Mouse (Mus musculus) spleen, adult 2 months (tissue): ENCODE measurements around the gene Rnf40. TPM values are rescaled to one million over a fixed set of nuclear protein-coding genes. Genes with fewer than 3 reads are reported as not detected.

Experiments used
- DNase-seq, 2 experiments: peaks; one replicate each; pipeline versions ENCODE4 v3.0.0 to v3.0.0-alpha.2; 2012 to 2021; ENCODE audit warnings: low spot score in 2 of 2, low read depth in 1 of 2
- H3K27ac ChIP-seq: fragments of 200-500 bp; 2 replicates; pipeline ENCODE4 v1.5.1; 2012; ENCODE audit warnings: low read length, inconsistent platforms; ENCODE audit not compliant: insufficient read depth
- H3K27me3 ChIP-seq: fragments of 200-500 bp; 2 replicates; pipeline ENCODE4 v1.6.1; 2012; ENCODE audit warnings: mild to moderate bottlenecking, moderate library complexity, low read length, inconsistent platforms; ENCODE audit not compliant: control insufficient read depth, insufficient read depth
- H3K36me3 ChIP-seq: fragments of 200-500 bp; 2 replicates; pipeline ENCODE4 v1.6.1; 2012; ENCODE audit warnings: mild to moderate bottlenecking, low read length, inconsistent platforms; ENCODE audit not compliant: control insufficient read depth, insufficient read depth
- H3K4me1 ChIP-seq: fragments of 200-500 bp; 2 replicates; pipeline ENCODE4 v1.6.1; 2011; ENCODE audit warnings: inconsistent platforms; ENCODE audit not compliant: control insufficient read depth, insufficient read depth, insufficient read length
- H3K4me3 ChIP-seq: fragments of 200-500 bp; 2 replicates; pipeline ENCODE4 v1.5.1; 2011; ENCODE audit warnings: mild to moderate bottlenecking, inconsistent platforms; ENCODE audit not compliant: insufficient read depth, insufficient read length; ENCODE audit errors: extremely low read depth
- CTCF ChIP-seq: fragments of 200-500 bp; IDR thresholded peaks from 2 replicates; pipeline ENCODE4 v1.5.1; 2011; ENCODE audit warnings: mild to moderate bottlenecking, inconsistent platforms; ENCODE audit not compliant: insufficient read depth, insufficient read length, insufficient replicate concordance; ENCODE audit errors: extremely low read depth
- POLR2A ChIP-seq: fragments of 200-500 bp; IDR thresholded peaks from 2 replicates; pipeline ENCODE4 v1.6.1; 2011; ENCODE audit warnings: low read depth, low read length, inconsistent platforms
- WGBS: fragments of 180-500 bp; shearing (Covaris S2); methylation state at CpG from one replicate; pipeline ENCODE4 v1.1.7; 2018; 5-methylcytosine and 5-hydroxymethylcytosine counted together
- polyA plus RNA-seq: library from polyadenylated mRNA; depleted of rRNA; stranded (reverse); fragments of >200 nt; gene quantifications from 2 replicates; pipeline ENCODE4 v1.2.3, GENCODE M21; 2012

Rnf40 gene
- polyA plus RNA-seq, 1 experiment, result 25.8 TPM

- no peak for TF ChIP-seq CTCF
- TF ChIP-seq POLR2A, result no peak
- Histone ChIP-seq H3K27ac (no peak overlapping the region), H3K4me1 (peaks cover 5% of the 10 kb centered on the region; the same call in 1 of the 2 replicates), H3K36me3 (peaks cover 30% of the 10 kb centered on the region), H3K27me3 (no peaks in the 10 kb centered on the region), H3K4me3 (no peak overlapping the region)
- DNase-seq, result no peak
- whole genome bisulfite sequencing, result 69% methylated on average over 5 of the region's 5 CpGs
Observed at GRCm38 (mm10) chr7:127587196-127587595, 1.4 kb upstream of the Rnf40 start.

- H3K27me3 ChIP-seq, result no peaks in the 10 kb centered on the region
- H3K36me3 ChIP-seq, result peaks cover 30% of the 10 kb centered on the region
- 5% methylated on average over 29 of the region's 29 CpGs for WGBS
- peaks cover 5% of the 10 kb centered on the region; the same call in 1 of the 2 replicates for H3K4me1 ChIP-seq
- no peak for DNase-seq
- H3K4me3 ChIP-seq, result peak overlapping the region; percentile 80
- TF ChIP-seq POLR2A (no peak), CTCF (no peak)
- H3K27ac ChIP-seq, result peak overlapping the region; percentile 42
Observed at GRCm38 (mm10) chr7:127588901-127589300, 334 bp downstream of the Rnf40 start.

DNA sequence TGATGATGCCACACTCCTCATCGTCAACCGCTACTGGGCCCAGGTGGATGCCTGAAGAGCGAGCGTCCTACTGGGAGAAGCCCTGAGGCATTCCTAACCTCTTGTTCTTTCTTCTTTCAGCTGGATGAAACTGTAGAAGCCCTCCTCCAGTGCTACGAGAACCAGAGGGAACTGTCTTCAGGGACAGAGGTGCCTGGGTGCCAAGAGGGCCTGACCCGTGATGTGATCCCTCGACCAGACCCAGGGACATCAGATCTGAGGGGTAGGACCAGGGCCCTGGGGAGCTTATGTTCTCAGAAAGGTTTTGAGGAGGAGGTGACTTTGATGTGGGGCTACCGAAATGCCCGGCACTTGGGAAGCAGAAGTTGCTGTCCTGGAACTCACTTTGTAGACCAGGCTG lies 1.1 kb downstream of the Rnf40 start:
- H3K36me3 ChIP-seq, result peaks cover 36% of the 10 kb centered on the region

GRCm38 (mm10) chr7:127591108-127591507 lies 2.5 kb downstream of the Rnf40 start:
- H3K36me3 ChIP-seq, result peaks cover 50% of the 10 kb centered on the region
- TF ChIP-seq POLR2A (no peak), CTCF (no peak)
- H3K27me3 ChIP-seq, result no peaks in the 10 kb centered on the region
- H3K27ac ChIP-seq, result no peak overlapping the region
- DNase-seq, result no peak
- no peak overlapping the region for H3K4me3 ChIP-seq
- peaks cover 5% of the 10 kb centered on the region; the same call in 1 of the 2 replicates for H3K4me1 ChIP-seq
- 92% methylated on average over 10 of the region's 10 CpGs for WGBS

More for the DNA sequence above, 1.1 kb downstream of the Rnf40 start:
- no peak for DNase-seq
- TF ChIP-seq CTCF (no peak), POLR2A (no peak)
- no peak overlapping the region for H3K4me3 ChIP-seq
- peaks cover 5% of the 10 kb centered on the region; the same call in 1 of the 2 replicates for H3K4me1 ChIP-seq
- H3K27me3 ChIP-seq, result no peaks in the 10 kb centered on the region
- no peak overlapping the region for H3K27ac ChIP-seq
- WGBS, result 94% methylated on average over 9 of the region's 9 CpGs

DNA sequence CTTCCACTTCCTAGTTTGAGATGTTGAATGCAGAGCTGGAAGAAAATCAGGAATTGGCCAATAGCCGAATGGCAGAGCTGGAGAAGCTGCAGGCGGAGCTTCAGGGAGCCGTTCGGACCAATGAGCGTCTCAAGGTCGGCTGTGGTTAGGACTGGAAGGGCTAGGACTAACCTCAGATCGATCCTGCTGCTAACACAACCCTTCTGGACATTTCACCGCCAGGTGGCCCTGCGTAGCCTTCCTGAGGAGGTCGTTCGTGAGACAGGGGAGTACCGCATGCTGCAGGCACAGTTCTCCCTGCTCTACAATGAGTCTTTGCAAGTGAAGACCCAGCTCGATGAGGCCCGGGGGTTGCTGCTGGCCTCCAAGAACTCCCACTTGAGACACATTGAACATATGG lies 4.0 kb downstream of the Rnf40 start:
- H3K4me3 ChIP-seq, result no peak overlapping the region
- WGBS, result 95% methylated on average over 14 of the region's 14 CpGs
- peaks cover 5% of the 10 kb centered on the region; the same call in 1 of the 2 replicates for H3K4me1 ChIP-seq
- H3K27ac ChIP-seq, result no peak overlapping the region
- TF ChIP-seq POLR2A, result no peak
- TF ChIP-seq CTCF, result no peak
- H3K27me3 ChIP-seq, result no peaks in the 10 kb centered on the region
- no peak for DNase-seq
- peaks cover 64% of the 10 kb centered on the region for H3K36me3 ChIP-seq

GRCm38 (mm10) chr7:127596747-127597146 lies 8.2 kb downstream of the Rnf40 start:
- Histone ChIP-seq H3K36me3 (peaks cover 79% of the 10 kb centered on the region), H3K4me1 (no peaks in the 10 kb centered on the region), H3K27ac (no peak overlapping the region), H3K27me3 (no peaks in the 10 kb centered on the region), H3K4me3 (no peak overlapping the region)
- TF ChIP-seq POLR2A (no peak), CTCF (no peak)
- no peak for DNase-seq
- WGBS, result 95% methylated on average over 17 of the region's 17 CpGs

DNA sequence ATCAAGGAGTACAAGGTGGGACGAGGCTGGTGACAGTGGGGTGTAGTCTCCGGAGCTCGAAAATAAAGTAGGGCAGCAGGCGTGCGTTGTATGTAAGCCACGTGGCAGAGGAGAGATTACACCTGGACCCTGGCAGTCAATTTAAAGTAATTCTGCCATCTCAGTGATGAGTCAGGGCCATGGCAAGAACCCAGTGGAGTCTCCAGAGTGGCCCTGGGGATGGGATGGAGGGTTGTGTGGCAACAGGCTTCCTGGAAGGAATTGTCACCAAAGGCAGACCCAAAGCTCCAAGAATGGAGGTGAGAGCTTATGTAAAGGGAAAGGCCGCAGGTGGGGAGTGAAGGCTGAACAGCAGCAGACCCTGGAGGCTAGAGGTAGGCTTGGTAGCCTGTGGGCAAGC lies 12.0 kb downstream of the Rnf40 start:
- no peak for DNase-seq
- 95% methylated on average over 7 of the region's 7 CpGs for WGBS
- H3K36me3 ChIP-seq, result peaks cover 58% of the 10 kb centered on the region
- no peaks in the 10 kb centered on the region for H3K4me1 ChIP-seq
- H3K4me3 ChIP-seq, result no peak overlapping the region
- no peaks in the 10 kb centered on the region for H3K27me3 ChIP-seq
- H3K27ac ChIP-seq, result no peak overlapping the region
- TF ChIP-seq POLR2A, result no peak
- TF ChIP-seq CTCF, result no peak

- Histone ChIP-seq H3K4me3 (no peak overlapping the region), H3K27me3 (no peaks in the 10 kb centered on the region), H3K4me1 (no peaks in the 10 kb centered on the region), H3K36me3 (peaks cover 47% of the 10 kb centered on the region), H3K27ac (no peak overlapping the region)
- 92% methylated on average over 4 of the region's 4 CpGs for WGBS
- TF ChIP-seq POLR2A, result no peak
- TF ChIP-seq CTCF, result no peak
- no peak for DNase-seq
Observed at GRCm38 (mm10) chr7:127601735-127602134, 13.2 kb downstream of the Rnf40 start.
